Mouse (Mus musculus) kidney, postnatal 14 days (tissue): ENCODE results near the gene Rdm1.
"Not testable (repeated sequence)": the region's sequence is repeated elsewhere in the genome, so short reads cannot be mapped to it uniquely, and the experiment has no call there.

Experiments used
- DNase-seq: peaks from one replicate; pipeline ENCODE4 v3.0.0; 2022; ENCODE audit warnings: mixed read lengths

The Rdm1 gene

DNA sequence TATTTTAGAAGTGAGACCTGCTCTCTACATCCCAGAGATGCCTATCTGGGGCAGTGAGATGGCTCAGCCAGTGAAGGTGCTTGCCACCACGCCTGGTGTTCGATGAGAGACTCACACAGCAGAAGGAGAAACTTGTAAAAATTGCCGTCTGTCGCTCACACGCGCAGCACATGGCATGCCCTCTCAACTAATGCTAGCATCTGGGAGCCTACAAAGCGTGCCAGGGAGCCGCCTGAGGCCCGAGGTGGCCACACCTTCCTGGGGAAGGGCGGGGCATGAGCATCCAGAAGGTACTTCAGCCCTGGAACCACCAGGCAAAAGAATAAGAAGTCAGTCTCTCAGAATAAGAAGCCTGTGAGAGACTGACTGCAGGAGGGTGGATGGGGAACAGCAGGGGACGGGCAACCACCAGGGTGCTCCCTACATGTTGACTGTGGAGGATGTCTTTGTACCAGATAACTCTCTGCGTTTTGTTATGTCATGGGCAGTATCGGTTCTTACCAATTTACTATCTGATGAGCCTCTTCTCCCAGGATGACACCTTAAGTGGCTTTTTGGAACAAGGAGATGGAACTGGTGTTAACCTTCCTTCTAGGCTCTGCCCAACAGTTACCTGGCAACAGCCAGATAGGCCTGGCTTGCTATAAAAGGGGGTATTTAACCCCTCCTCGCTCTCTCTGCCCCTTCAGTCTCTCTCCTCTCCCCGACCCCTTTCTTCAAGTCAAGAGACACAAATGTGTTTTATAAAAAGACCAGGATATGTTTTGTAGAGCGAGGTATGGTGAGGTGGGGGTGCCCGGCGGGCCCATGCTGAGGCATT is 9.8 kb upstream of the Rdm1 start:
- DNase-seq, result no peak

DNA sequence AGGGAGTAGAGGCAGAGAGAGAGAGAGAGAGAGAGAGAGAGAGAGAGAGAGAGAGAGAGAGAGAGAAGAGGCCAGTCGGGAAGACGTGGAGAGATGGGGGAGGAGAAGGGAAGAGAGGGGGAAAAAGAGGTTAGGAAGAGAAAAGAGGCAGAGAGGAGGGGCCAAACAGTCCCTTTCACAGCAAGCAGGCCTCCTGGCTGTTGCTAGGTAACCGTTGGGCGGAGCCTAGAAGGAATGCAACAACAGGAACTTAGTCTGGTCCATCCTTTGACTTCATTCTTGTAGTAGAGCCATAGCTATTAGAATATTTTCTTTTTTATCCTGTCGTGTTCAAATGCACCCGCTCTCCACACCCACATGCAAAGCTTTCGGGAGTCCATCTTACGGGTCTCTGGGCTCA is 9.1 kb upstream of the Rdm1 start:
- peak; percentile 52 for DNase-seq

DNA sequence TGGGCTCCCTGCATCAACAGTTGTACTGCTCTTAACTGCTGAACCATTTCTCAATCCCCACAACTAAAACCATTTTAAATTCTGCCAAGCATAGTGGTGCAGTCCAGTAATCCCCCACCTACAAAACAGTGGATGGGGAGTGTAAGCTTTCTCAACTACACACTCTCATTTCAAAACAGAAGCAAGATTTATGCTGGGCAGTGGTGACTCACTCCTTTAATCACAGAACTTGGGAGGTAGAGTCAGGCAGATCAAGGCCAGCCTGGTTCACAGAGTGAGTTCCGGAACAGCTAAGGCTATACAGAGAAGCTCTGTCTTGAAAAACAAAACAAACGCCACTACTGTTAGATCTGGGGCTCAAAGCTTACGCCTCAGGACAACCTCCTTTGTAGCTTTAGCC is 8.4 kb upstream of the Rdm1 start:
- no peak for DNase-seq

DNA sequence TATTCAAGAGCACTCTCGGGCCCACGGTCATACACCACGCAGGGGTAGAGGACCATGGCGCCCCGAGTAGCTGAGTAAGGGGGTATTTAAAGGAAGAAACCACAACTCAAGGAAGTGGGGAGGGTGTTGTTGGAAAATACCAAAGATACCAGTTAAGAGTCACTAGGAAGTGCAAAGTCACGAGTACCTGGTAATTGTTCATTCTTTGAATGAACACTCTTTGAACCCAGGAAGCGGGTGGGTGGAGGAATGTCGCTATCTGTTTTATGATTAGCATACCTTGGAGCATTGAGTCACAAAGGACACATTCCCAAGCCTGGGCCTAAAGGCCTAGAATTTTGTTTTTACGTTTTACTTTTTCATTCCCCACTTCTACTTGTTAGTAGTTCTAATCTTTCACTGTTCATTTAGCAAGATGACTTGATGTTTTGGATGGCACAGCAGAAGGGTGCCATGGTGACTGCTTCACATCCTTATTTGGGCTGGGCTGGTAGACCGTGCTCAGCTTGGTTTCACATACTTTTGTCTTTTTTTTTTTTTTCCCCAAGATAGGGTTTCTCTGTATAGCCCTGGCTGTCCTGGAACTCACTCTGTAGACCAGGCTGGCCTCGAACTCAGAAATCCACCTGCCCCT is 6.9 kb upstream of the Rdm1 start:
- DNase-seq, result not testable (repeated sequence)

DNA sequence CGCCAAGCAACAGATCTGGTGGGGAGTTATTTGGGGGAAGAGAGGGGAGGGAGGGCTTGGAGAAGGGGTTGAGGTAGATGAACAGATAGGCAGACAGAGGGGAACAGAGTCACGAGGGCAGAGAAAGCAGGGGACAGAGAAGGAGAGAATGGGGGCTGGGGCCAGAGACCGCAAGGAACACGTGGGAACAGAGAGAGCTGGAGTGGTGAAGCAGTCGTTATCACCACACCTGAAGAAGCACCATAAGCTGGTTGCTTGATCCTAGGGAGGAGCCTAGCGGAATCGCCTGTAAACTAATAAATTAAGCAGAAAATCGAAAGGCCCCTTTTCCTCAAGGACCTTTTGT is 373 bp upstream of the Rdm1 start:
- no peak for DNase-seq

DNA sequence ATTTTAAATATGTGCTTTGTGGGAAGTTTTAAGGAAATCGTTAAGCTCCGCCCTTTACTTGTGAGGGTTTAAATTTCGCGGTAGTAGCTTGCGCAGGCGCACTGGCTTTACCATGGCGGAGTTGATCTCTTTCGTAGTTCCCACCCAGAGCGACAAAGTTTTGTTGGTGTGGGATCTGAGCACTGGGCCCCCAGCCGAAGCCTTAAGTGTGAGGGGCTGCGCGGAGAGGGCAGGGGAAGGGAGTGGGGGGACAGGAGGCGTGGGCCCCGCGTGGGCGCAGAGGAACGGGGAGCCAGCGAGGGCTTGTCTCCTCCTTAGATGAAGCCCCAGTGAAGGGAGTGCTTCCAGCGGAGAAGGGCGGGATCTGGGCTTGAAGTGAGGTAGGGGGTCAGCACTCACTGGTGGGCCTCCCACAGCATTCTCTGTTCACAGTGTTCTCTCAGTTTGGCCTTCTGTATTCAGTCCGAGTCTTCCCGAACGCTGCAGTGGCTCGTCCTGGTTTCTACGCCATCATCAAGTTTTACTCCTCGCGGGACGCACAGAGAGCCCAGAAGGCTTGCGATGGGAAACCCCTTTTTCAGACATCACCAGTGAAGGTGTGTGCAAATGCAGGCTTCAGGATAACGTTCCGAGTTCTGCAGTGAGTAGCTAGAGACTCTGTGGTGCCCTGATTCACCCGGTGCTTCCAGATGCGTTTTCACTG is 1.0 kb downstream of the Rdm1 start:
- DNase-seq, result peak; percentile 89

DNA sequence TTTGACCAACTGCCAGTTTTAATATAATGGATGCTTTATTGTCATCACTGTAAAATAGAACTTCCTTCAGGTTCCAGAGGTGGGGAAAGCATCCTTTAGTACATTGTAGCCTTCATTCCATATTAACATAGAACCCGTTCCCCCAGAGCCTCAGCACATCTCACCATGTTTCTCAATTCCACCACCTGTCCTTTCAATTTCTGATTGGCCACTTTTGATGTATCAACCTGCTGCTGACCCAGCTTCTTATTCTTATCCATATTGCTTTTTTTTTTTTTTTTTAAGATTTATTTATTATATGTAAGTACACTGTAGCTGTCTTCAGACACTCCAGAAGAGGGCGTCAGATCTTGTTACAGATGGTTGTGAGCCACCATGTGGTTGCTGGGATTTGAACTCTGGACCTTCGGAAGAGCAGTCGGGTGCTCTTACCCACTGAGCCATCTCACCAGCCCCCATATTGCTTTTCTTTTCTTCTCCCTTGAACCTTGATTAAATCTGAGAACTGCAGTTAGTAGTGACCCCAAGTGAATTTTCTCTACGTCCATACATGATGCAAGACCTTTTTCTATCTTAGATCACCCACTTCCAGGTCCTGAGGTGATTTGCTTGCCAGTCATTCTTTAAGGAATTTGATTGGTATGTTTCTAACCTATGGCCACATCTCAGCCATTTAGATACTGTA is 1.9 kb downstream of the Rdm1 start:
- DNase-seq, result not testable (repeated sequence)

DNA sequence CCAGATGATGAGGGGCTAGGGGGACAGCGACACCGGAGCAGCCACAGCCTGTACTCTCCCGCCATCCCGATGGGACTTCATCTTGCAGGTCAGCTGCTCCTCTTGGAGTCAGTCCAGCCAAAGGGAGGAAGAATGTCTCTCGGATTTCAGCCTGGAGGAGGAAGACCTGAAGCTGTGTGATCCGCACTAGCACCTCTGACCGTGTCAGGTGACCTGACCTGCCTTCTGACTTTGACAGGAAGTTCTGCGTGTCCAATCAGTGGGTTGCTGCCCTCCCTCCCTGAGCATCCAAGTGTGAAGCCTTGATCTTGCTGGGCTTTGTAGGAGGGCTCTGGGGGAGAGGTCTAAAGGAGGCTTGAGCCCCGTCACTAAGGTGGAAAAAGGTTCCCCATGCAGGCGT is 8.7 kb downstream of the Rdm1 start:
- peak; percentile 28 for DNase-seq

DNA sequence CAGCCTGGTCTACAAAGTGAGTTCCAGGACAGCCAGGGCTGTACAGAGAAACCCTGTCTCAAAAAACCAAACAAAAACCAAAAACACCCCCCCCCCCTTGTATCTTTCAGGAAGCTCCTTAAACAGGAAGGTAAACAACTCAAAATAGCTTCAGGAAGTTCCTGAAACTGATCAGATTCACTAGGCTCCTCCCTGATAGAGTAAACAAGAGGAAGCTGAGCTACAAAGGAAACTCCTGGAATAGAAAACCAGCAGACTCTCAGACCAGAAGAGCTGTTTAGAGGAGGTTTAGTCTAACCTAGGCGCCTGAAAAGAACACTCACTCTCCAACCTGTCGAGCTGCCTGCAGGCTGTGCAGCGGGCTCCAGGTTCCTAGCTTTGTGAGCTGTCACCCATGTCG is 12.8 kb downstream of the Rdm1 start:
- no peak for DNase-seq

DNA sequence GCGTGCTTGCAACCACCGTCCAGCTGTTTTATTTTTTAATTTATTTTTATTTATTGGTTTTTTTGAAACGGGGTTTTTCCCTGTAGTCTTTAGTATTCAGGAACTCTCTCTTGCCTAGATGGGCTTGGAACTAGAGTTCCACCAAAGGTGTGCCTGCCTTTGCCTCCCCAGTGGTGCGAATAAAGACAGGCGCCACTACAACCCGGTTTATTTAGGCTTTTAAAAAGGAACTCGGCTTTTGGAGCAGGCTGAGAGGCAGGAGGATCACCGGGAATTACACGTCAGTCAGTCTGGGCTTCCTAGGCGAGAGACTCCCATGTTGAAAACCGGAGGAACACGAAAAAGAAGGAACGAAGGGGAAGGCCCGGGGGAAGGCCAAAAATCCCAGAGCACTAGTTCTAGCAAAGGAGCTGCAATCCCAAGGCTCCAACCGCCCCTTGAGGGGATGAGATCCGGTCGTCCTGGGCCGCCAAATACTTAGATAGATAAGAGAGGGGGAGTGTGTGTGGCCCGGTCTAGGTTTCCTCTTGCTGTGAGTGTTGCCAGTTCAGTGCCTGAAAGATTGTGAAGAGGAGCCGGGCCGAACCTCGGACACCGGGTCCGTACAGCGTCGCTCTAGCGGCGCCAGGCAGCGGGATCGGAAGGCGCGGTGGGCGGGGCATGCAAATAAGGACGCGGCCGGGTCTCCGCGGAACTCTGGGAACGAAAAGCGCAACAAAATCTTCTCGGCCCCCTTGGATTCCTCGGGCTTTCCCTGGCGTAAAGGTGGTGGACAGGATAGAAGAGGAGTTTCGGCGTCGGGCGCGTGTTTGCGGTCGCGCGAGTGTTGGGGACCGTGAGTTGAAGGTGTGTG is 14.1 kb downstream of the Rdm1 start:
- peak; percentile 87 for DNase-seq

DNA sequence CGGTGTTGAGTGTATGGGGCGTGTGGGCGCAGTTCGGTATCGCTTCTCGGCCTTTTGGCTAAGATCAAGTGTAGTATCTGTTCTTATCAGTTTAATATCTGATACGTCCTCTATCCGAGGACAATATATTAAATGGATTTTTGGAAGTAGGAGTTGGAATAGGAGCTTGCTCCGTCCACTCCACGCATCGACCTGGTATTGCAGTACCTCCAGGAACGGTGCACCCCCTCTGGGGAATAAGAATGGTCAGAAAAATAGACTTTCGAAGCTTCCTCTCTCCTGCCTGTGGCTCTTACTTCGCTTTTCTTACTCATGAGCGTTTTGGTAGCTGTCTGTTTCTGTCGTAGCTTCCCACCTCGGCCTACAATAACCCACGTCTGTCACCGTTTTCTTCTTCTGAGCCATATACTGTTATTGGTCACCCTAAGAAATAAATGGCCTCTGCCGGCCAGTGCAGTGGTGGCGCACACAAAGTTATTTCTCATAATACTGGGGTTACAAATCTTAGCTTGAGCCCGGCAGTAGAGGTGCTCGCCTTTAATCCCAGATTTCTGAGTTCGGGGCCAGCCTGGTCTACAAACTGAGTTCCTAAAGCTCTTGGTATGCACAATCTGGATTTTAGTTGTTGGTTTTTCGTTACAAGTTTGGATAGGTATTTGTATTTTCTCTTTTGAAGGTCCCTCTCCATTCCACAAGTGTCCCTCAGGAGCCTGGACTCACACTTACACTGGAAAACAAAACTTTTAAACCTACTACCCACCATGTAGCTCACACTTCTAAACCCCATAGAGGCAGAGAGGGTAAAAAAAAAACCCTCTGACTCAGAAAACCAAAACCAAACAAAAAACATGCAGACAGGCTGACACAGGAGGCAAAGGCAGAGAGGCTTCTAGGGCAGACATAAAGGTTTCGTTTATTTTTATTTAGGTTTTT is 15.0 kb downstream of the Rdm1 start:
- DNase-seq, result peak; percentile 28

DNA sequence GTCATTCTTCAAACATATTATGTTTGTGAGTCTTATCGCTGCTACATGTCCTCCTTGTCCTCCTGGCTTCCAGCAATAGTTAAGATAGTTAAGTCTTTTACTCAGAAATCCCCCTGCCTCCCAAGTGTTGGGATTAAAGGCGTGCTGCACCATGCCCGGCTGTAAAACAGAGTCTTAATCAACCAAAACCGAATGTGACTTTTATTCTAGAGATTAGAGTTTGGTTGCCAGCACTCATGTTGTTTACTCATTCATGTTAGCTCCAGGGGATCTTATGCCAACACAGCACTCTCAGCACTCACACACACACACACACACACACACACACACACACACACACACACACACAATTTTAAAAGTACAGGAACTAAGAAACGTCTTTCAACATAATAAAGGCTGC is 15.9 kb downstream of the Rdm1 start:
- DNase-seq, result no peak

DNA sequence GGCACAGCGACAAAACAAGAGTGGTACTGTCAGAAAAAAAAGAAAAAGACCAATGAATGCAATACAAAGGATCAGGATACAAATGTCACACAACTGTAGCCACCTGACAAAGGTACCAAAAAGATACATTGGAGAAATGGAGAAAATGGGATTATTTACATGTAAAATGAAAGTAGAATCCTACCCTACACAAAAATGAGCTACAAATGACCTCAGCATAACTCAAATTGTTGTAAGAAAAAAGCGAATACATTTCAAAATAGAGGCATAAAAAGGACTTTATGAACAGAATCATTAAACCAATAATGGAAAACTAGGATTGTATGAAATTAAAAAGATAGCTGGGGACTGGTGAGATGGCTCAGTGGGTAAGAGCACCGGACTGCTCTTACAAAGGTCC is 17.6 kb downstream of the Rdm1 start:
- DNase-seq, result no peak

DNA sequence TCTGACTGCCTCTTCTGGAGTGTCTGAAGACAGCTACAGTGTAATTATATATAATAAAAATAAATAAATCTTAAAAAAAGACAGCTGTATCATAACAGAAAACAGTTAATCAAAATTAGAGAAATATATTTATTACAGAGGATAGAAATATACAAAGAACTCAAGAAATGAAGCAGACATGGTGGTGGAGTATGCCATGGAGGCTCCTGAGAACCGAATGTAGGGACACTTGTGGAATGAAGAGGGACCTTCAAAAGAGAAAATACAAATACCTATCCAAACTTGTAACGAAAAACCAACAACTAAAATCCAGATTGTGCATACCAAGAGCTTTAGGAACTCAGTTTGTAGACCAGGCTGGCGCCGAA is 18.0 kb downstream of the Rdm1 start:
- not testable (repeated sequence) for DNase-seq

DNA sequence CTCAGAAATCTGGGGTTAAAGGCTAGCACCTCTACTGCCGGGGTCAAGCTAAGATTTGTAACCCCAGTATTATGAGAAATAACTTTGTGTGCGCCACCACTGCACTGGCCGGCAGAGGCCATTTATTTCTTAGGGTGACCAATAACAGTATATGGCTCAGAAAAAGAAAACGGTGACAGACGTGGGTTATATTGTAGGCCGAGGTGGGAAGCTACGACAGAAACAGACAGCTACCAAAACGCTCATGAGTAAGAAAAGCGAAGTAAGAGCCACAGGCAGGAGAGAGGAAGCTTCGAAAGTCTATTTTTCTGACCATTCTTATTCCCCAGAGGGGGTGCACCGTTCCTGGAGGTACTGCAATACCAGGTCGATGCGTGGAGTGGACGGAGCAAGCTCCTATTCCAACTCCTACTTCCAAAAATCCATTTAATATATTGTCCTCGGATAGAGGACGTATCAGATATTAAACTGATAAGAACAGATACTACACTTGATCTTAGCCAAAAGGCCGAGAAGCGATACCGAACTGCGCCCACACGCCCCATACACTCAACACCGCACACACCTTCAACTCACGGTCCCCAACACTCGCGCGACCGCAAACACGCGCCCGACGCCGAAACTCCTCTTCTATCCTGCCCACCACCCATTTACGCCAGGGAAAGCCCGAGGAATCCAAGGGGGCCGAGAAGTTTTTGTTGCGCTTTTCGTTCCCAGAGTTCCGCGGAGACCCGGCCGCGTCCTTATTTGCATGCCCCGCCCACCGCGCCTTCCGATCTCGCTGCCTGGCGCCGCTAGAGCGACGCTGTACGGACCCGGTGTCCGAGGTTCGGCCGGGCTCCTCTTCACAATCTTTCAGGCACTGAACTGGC is 18.7 kb downstream of the Rdm1 start:
- peak; percentile 77 for DNase-seq

DNA sequence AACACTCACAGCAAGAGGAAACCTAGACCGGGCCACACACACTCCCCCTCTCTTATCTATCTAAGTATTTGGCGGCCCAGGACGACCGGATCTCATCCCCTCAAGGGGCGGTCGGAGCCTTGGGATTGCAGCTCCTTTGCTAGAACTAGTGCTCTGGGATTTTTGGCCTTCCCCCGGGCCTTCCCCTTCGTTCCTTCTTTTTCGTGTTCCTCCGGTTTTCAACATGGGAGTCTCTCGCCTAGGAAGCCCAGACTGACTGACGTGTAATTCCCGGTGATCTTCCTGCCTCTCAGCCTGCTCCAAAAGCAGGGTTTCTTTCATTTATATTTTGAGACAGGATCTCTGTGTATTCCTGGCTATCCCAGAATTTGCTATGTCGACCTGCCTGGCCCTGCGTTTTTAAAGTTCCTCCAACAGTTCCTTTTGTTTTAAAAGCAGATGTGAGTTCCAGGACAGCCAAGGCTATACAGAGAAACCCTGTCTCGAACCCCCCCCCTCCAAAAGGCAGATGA is 19.3 kb downstream of the Rdm1 start:
- not testable (repeated sequence) for DNase-seq

DNA sequence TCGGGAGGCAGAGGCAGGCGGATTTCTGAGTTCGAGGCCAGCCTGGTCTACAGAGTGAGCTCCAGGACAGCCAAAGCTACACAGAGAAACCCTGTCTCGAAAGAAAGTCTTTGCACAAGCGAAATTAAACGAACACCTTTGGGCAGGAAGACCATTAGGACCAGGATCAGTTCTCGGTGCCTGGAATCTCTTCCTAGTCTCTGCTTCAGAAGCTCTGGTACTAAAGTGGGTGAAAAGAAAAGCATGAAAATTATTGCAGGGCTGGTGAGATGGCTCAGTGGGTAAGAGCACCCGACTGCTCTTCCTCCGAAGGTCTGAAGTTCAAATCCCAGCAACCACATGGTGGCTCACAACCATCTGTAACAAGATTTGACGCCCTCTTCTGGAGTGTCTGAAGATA is 20.1 kb downstream of the Rdm1 start:
- DNase-seq, result not testable (repeated sequence)

DNA sequence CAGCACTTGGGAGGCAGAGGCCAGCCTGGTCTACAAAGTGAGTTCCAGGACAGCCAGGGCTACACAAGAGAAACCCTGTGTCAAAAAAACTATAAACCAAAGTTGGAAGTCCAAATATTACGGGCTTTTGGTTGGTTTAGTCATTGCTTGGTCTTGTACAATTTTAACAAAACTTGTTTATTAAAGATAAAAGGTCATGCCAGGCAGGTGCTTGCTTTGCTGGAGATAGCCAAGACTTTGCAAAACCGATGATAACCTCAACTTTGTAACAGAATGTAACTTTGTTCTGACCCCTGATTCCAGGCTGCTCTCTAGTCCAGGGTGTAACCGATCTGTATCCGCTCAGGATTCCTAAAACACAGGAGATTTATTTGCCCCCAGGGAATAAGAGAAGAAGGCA is 29.4 kb downstream of the Rdm1 start:
- DNase-seq, result no peak

DNA sequence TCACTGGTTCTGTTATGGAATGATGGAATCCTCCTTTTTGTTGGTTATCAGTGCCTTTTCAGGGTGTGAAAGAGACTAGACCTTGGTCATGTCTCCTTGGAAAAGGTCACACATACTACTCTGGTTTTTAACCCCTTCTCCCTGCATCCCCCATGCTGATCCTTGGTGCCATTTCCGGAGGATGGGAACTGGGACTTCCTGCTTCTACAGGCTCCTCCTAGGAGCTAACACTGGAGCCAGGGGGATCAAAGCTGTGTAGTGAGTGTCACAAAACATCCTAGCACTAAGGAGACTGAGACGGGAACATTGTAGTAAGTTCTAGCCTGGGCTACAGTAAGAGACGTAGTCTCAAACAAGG is 30.5 kb downstream of the Rdm1 start:
- no peak for DNase-seq
